Mouse (Mus musculus) liver, adult 2 months (tissue): ENCODE results near the gene Tmem80. TPM values are rescaled to one million over a fixed set of nuclear protein-coding genes. Genes with fewer than 3 reads are reported as not detected.

Source experiments
- DNase-seq: peaks from one replicate; pipeline ENCODE4 v3.0.0-alpha.2; 2011; ENCODE audit warnings: low read depth, low spot score; ENCODE audit errors: extremely low read depth
- H3K27ac ChIP-seq: fragments of 200-500 bp; replicated peaks from 2 replicates; pipeline ENCODE4 v1.5.1; 2012; ENCODE audit warnings: low read depth, mild to moderate bottlenecking, control low read depth, inconsistent platforms, low read length; ENCODE audit not compliant: insufficient read depth
- H3K27me3 ChIP-seq: fragments of 200-500 bp; 2 replicates; pipeline ENCODE4 v1.6.1; 2012; ENCODE audit warnings: mild to moderate bottlenecking, moderate library complexity, low read length, inconsistent platforms; ENCODE audit not compliant: control insufficient read depth, insufficient read depth
- H3K36me3 ChIP-seq: fragments of 200-500 bp; 2 replicates; pipeline ENCODE4 v1.6.1; 2012; ENCODE audit warnings: low read length, inconsistent platforms; ENCODE audit not compliant: control insufficient read depth, insufficient read depth
- H3K4me1 ChIP-seq: fragments of 200-500 bp; 2 replicates; pipeline ENCODE4 v1.6.1; 2011; ENCODE audit warnings: low read length; ENCODE audit not compliant: control insufficient read depth, insufficient read depth
- H3K4me3 ChIP-seq: fragments of 200-500 bp; 2 replicates; pipeline ENCODE4 v1.5.1; 2011; ENCODE audit warnings: low read depth, mild to moderate bottlenecking, control low read depth, low read length, moderate library complexity; ENCODE audit not compliant: insufficient read depth
- H3K79me2 ChIP-seq: fragments of 200-500 bp; 2 replicates; pipeline ENCODE4 v1.6.1; 2012; ENCODE audit warnings: inconsistent platforms, mild to moderate bottlenecking, low read length, moderate library complexity; ENCODE audit not compliant: control insufficient read depth, insufficient read depth
- H3K9ac ChIP-seq: fragments of 200-500 bp; 2 replicates; pipeline ENCODE4 v1.6.1; 2012; ENCODE audit warnings: low read depth, mild to moderate bottlenecking, control low read depth, inconsistent platforms, low read length
- CTCF ChIP-seq: fragments of 200-500 bp; IDR thresholded peaks from 2 replicates; pipeline ENCODE4 v1.5.1; 2011; ENCODE audit warnings: low read depth, low read length, control low read depth
- POLR2A ChIP-seq: fragments of 200-500 bp; IDR thresholded peaks from 2 replicates; pipeline ENCODE4 v1.6.1; 2011; ENCODE audit warnings: low read length, control low read depth; ENCODE audit not compliant: insufficient read depth; ENCODE audit errors: extremely low read depth
- WGBS: fragments of 180-500 bp; shearing (Covaris S2); methylation state at CpG from one replicate; pipeline ENCODE4 v1.1.7; 2018; 5-methylcytosine and 5-hydroxymethylcytosine counted together
- polyA plus RNA-seq: library from polyadenylated mRNA; depleted of rRNA; stranded (reverse); fragments of >200 nt; gene quantifications from 2 replicates; pipeline ENCODE4 v1.2.3, GENCODE M21; 2012
- total RNA-seq: library from RNA; depleted of rRNA; stranded (reverse); fragments of >200 nt; gene quantifications from 2 replicates; pipeline ENCODE4 v1.2.3, GENCODE M21; 2014

The Tmem80 gene
- total and polyA plus RNA-seq, 2 experiments: 8.9 to 20.9 TPM

DNA sequence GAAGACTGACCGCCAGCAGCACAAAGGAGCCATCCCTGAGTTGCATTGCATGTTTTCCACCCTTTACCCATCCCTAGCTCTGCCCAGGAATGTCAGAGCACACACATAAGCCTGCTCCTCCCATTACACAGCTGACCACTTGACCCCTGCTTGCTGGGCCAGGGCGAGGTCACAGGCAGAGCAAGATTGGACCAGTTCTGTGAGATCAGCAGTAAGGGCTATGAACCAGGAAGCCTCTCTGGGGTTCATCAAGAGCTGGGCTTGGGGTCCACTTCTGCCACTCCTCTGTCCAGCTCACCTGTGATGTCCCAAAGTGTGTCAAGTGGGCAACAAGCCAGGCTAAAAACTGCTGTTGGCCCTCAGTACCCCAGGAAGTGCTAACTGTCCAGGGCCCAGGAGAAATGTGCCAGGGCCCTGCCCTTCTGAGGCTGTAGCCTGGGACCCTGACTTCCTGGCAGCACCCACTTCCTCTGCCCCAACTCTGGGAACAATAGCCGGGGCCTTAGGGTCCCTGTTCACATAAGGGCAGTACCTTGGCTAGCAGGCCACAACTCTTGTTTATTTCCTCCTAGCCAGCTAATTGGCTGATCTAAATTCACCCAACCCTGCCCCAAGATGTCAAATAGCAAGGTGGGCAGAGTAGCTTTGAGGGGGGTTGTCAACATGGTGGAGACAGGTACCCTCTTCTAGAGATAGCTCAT is 10.3 kb downstream of the Tmem80 start:
- no peak overlapping the region for H3K9ac ChIP-seq
- TF ChIP-seq CTCF: no peak
- no peak for TF ChIP-seq POLR2A
- peaks cover 21% of the 10 kb centered on the region for H3K4me1 ChIP-seq
- H3K4me3 ChIP-seq: no peak overlapping the region
- H3K27me3 ChIP-seq: no peaks in the 10 kb centered on the region
- peak; percentile 33 for DNase-seq
- peaks cover 3% of the 10 kb centered on the region; the same call in 1 of the 2 replicates for H3K79me2 ChIP-seq
- no peak overlapping the region for H3K27ac ChIP-seq
- WGBS: 61% methylated on average over 3 of the region's 3 CpGs
- peaks cover 6% of the 10 kb centered on the region; the same call in 1 of the 2 replicates for H3K36me3 ChIP-seq

DNA sequence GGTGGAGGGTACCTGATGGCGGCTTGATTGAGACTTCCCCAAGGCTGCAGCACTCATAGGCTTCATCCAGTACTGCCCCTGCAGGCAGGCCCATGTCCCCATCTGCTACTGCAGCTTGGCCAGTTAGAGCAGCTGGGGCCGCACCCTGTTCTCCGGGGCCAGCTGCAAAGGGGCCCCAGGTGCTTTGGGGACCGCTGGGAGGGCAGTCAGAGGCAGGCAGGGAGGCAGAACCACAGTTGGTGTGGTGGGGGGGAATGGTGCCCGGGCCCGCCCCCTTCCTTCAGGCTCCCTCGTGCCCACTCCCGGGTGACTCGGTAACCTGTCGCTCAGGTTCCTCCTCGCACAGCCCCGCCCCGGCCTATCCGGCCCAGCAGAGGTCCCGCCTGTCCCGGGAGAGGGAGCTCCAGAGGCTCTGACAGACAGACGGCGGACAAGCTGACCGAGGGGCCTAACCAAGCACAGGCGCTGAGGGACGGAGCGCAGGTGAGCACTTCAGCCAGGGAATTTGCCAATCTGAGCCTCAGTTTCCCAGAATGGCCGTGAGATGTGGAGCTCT is 11.1 kb downstream of the Tmem80 start, which contains the start of gene Eps8l2:
Gene Eps8l2, plus strand, starts transcription at position 305 of the 556 bp plus-strand sequence.
- Histone ChIP-seq H3K79me2 (peaks cover 3% of the 10 kb centered on the region; the same call in 1 of the 2 replicates), H3K4me3 (peak within 1 kb of the TSS; percentile 65), H3K36me3 (peaks cover 4% of the 10 kb centered on the region; the same call in 1 of the 2 replicates), H3K9ac (peak within 1 kb of the TSS; percentile 77), H3K27ac (peak within 1 kb of the TSS; percentile 96), H3K4me1 (peaks cover 29% of the 10 kb centered on the region), H3K27me3 (no peaks in the 10 kb centered on the region)
- 12% methylated on average over 23 of the region's 23 CpGs for WGBS
- peak; percentile 70 for DNase-seq
- TF ChIP-seq CTCF (peak; percentile 66), POLR2A (peak; percentile 71)

DNA sequence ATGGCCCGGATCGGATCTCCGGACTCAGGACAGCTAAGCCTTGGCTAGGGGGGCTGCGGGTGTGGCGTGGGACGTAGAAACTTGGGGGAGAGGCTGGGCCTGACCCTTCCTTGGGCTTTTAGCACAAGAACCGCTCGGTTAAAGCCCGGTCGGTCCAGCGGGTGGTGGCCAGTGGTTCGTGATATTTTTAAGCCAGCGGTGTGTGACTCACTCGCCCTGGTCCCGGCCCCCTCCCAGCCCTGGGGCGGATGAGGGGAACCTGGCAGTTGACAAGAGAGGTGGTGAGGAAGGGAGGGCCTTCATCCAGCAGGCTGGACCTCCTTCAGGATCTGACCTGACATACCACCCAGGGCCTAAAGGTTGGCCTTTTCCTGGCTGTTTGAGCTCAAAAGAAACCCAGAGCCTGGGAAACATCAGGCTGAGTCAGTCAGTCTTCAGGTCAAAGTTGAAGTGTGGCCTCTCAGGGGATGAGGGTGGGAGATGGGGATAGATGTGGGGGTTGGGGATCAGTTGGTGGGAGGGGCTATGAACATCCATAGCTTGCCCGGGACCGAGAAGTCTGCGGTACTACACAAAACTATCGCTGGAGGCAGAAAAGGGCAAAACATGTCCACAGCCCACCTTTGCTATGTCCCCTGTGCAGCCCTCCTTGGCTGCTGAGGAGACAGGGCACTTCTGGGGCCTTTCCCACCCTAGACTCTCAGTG is 11.8 kb downstream of the Tmem80 start:
- Histone ChIP-seq H3K79me2 (peaks cover 3% of the 10 kb centered on the region; the same call in 1 of the 2 replicates), H3K36me3 (no peaks in the 10 kb centered on the region), H3K27me3 (no peaks in the 10 kb centered on the region), H3K9ac (peak overlapping the region; percentile 77), H3K4me3 (peak overlapping the region; percentile 65), H3K27ac (peak overlapping the region; percentile 96), H3K4me1 (peaks cover 32% of the 10 kb centered on the region)
- no peak for TF ChIP-seq CTCF
- peak; percentile 29 for DNase-seq
- 18% methylated on average over 20 of the region's 20 CpGs for WGBS

DNA sequence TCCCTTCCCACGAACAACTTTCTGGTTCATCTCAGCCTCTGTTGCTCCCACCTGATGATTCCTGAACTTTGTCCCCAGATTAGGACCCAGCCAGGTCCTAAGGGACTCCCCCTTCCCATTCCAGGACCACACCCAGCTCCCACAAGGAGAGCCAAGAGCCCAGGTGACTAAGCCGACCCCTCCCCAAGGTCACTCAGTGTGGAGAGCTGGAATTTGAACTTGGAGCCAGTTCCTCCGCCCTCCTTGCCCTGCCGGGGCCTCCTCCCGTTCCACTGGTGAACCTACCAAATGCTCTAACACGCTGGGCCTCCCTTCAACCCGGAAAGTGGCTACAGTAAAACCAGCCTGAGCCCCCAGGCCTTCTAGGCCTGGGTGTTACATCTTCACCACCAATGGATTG is 12.5 kb downstream of the Tmem80 start:
- Histone ChIP-seq H3K36me3 (no peaks in the 10 kb centered on the region), H3K9ac (peak overlapping the region; percentile 77), H3K4me3 (peak overlapping the region; percentile 65), H3K27ac (peak overlapping the region; percentile 96), H3K4me1 (peaks cover 34% of the 10 kb centered on the region), H3K79me2 (peaks cover 5% of the 10 kb centered on the region; the same call in 1 of the 2 replicates), H3K27me3 (no peaks in the 10 kb centered on the region)
- WGBS: 33% methylated on average over 7 of the region's 7 CpGs
- no peak for DNase-seq
- TF ChIP-seq POLR2A (no peak), CTCF (no peak)

DNA sequence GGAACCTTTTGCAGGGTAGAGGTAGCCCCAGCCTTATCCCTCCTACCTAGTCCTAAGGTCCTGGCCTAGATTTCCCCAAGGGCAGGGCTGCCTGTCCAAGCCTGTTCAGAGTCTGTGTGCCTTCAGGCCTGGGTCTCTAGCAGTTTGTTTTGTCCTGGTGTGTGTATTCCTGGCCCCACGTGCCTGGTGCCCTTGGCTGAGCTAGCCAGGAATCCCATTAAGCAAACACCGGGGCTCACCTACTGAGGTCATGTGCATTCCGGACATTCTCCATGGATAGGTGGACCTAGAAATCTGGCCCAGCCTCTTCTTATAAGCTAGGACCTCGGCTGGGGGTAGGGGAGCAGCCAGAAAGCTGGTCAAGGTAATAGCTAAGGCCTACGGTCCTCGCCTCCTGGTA is 12.9 kb downstream of the Tmem80 start:
- 17% methylated on average over 6 of the region's 6 CpGs for WGBS

More for the DNA sequence above, 12.9 kb downstream of the Tmem80 start:
- H3K4me1 ChIP-seq: peaks cover 34% of the 10 kb centered on the region
- peak; percentile 97 for DNase-seq
- H3K27me3 ChIP-seq: no peaks in the 10 kb centered on the region
- peak overlapping the region; percentile 96 for H3K27ac ChIP-seq
- H3K4me3 ChIP-seq: no peak overlapping the region
- 0 out of 2 replicates have a peak, but pooled peaks have one; percentile 24 for TF ChIP-seq POLR2A
- no peak for TF ChIP-seq CTCF
- peak overlapping the region; percentile 77 for H3K9ac ChIP-seq
- no peaks in the 10 kb centered on the region for H3K36me3 ChIP-seq
- H3K79me2 ChIP-seq: peaks cover 5% of the 10 kb centered on the region; the same call in 1 of the 2 replicates
